Mouse (Mus musculus): ENCODE data around the gene Sirt4.

- no peak for TF ChIP-seq CTCF (IDR thresholded peaks at IDR 0.05)
- no peak for TF ChIP-seq POLR2A (IDR thresholded peaks at IDR 0.05; ENCODE audit: insufficient read depth, low read depth, low read length)
These were observed 18.5 kb upstream of the Sirt4 start for GRCm38 (mm10) chr5:115503035-115503434.
